Mouse (Mus musculus): ENCODE data around the gene Epb41l1. TPM values are rescaled to one million over a fixed set of nuclear protein-coding genes. Genes with fewer than 3 reads are reported as not detected.
"Not testable (repeated sequence)": the region's sequence is repeated elsewhere in the genome, so short reads cannot be mapped to it uniquely, and the experiment has no call there.

Gene Epb41l1
- polyA plus RNA-seq, 1 experiment from 2014 or later, result 16.1 TPM

- no peak overlapping the region for H3K4me2 ChIP-seq
- H3K36me3 ChIP-seq, result peaks cover 56% of the 10 kb centered on the region
- WGBS, result 48% methylated on average over 5 of the region's 5 CpGs
- H3K27me3 ChIP-seq, result no peaks in the 10 kb centered on the region
- H3K9me3 ChIP-seq, result no peaks in the 10 kb centered on the region
- H3K4me1 ChIP-seq (replicated peaks), result peaks cover 15% of the 10 kb centered on the region
- no peak for ATAC-seq (ENCODE audit: low FRiP score, low read depth)
- 0 out of 2 replicates have a peak overlapping the region, but pooled peaks have one; percentile 1 for H3K27ac ChIP-seq (replicated peaks)
- no peak overlapping the region for H3K4me3 ChIP-seq
- no peak overlapping the region for H3K9ac ChIP-seq
These were observed 77.2 kb downstream of the Epb41l1 start for GRCm38 (mm10) chr2:156497915-156498314.

GRCm38 (mm10) chr2:156501025-156501424 is 80.3 kb downstream of the Epb41l1 start:
- H3K4me1 ChIP-seq (replicated peaks), result peaks cover 5% of the 10 kb centered on the region; the same call in 1 of the 2 replicates
- no peak for ATAC-seq (ENCODE audit: low FRiP score, low read depth)
- no peak overlapping the region for H3K27ac ChIP-seq (replicated peaks)
- WGBS, result 97% methylated on average over 1 of the region's 1 CpGs
- no peak overlapping the region for H3K4me3 ChIP-seq
- H3K9ac ChIP-seq, result no peak overlapping the region
- H3K27me3 ChIP-seq, result no peaks in the 10 kb centered on the region
- peaks cover 59% of the 10 kb centered on the region for H3K36me3 ChIP-seq
- H3K4me2 ChIP-seq, result no peak overlapping the region
- H3K9me3 ChIP-seq, result no peaks in the 10 kb centered on the region

- Histone ChIP-seq H3K4me1 (replicated peaks) (no peaks in the 10 kb centered on the region), H3K27me3 (no peaks in the 10 kb centered on the region), H3K4me3 (no peak overlapping the region), H3K27ac (replicated peaks) (no peak overlapping the region), H3K4me2 (no peak overlapping the region), H3K36me3 (peaks cover 68% of the 10 kb centered on the region), H3K9me3 (no peaks in the 10 kb centered on the region), H3K9ac (no peak overlapping the region)
- ATAC-seq (ENCODE audit: low FRiP score, low read depth), result no peak
- WGBS, result 90% methylated on average over 13 of the region's 13 CpGs
These were observed 84.8 kb downstream of the Epb41l1 start for GRCm38 (mm10) chr2:156505533-156505932.

- no peak overlapping the region for H3K4me2 ChIP-seq
- no peak overlapping the region for H3K27ac ChIP-seq (replicated peaks)
- H3K4me3 ChIP-seq, result no peak overlapping the region
- no peak for ATAC-seq (ENCODE audit: low FRiP score, low read depth)
- no peaks in the 10 kb centered on the region for H3K27me3 ChIP-seq
- H3K36me3 ChIP-seq, result peaks cover 57% of the 10 kb centered on the region
- no peaks in the 10 kb centered on the region for H3K4me1 ChIP-seq (replicated peaks)
- no peak overlapping the region for H3K9ac ChIP-seq
- H3K9me3 ChIP-seq, result no peaks in the 10 kb centered on the region
- 85% methylated on average over 7 of the region's 7 CpGs for WGBS
These were observed 91.3 kb downstream of the Epb41l1 start for GRCm38 (mm10) chr2:156512028-156512427.

- Histone ChIP-seq H3K4me2 (no peak overlapping the region), H3K9ac (no peak overlapping the region), H3K27me3 (no peaks in the 10 kb centered on the region), H3K36me3 (peaks cover 53% of the 10 kb centered on the region), H3K9me3 (no peaks in the 10 kb centered on the region), H3K4me1 (replicated peaks) (no peaks in the 10 kb centered on the region), H3K4me3 (no peak overlapping the region), H3K27ac (replicated peaks) (no peak overlapping the region)
- WGBS, result 78% methylated on average over 6 of the region's 6 CpGs
- no peak for ATAC-seq (ENCODE audit: low FRiP score, low read depth)
These were observed 91.9 kb downstream of the Epb41l1 start for GRCm38 (mm10) chr2:156512561-156512960.

- no peak overlapping the region for H3K4me3 ChIP-seq
- H3K27ac ChIP-seq (replicated peaks), result no peak overlapping the region
- H3K9ac ChIP-seq, result no peak overlapping the region
- H3K4me1 ChIP-seq (replicated peaks), result no peaks in the 10 kb centered on the region
- H3K4me2 ChIP-seq, result no peak overlapping the region
- peaks cover 39% of the 10 kb centered on the region for H3K36me3 ChIP-seq
- no peak for ATAC-seq (ENCODE audit: low FRiP score, low read depth)
- no peaks in the 10 kb centered on the region for H3K27me3 ChIP-seq
- WGBS, result 83% methylated on average over 9 of the region's 9 CpGs
- no peaks in the 10 kb centered on the region for H3K9me3 ChIP-seq
These were observed 94.4 kb downstream of the Epb41l1 start for GRCm38 (mm10) chr2:156515102-156515501.

- H3K27me3 ChIP-seq, result no peaks in the 10 kb centered on the region
- H3K9me3 ChIP-seq, result no peaks in the 10 kb centered on the region
- ATAC-seq (ENCODE audit: low FRiP score, low read depth), result peak; percentile 60; the same call in 1 of the 2 replicates
- no peak overlapping the region for H3K4me2 ChIP-seq
- H3K9ac ChIP-seq, result no peak overlapping the region
- no peaks in the 10 kb centered on the region for H3K4me1 ChIP-seq (replicated peaks)
- no peak overlapping the region for H3K4me3 ChIP-seq
- 28% methylated on average over 7 of the region's 7 CpGs for WGBS
- H3K27ac ChIP-seq (replicated peaks), result no peak overlapping the region
- H3K36me3 ChIP-seq, result peaks cover 35% of the 10 kb centered on the region
These were observed 95.0 kb downstream of the Epb41l1 start for GRCm38 (mm10) chr2:156515565-156516185.

- not testable (repeated sequence) for H3K4me2 ChIP-seq; H3K4me1 ChIP-seq (replicated peaks); H3K27ac ChIP-seq (replicated peaks); H3K4me3 ChIP-seq; H3K27me3 ChIP-seq; H3K9ac ChIP-seq; H3K9me3 ChIP-seq
- H3K36me3 ChIP-seq, result peaks cover 30% of the 10 kb centered on the region
- 84% methylated on average over 2 of the region's 2 CpGs for WGBS
- ATAC-seq (ENCODE audit: low FRiP score, low read depth), result peak; percentile 87
These were observed 96.0 kb downstream of the Epb41l1 start for GRCm38 (mm10) chr2:156516678-156517077.

GRCm38 (mm10) chr2:156518306-156518705 is 97.6 kb downstream of the Epb41l1 start:
- no peaks in the 10 kb centered on the region for H3K27me3 ChIP-seq
- H3K9me3 ChIP-seq, result no peaks in the 10 kb centered on the region
- H3K9ac ChIP-seq, result no peak overlapping the region
- no peak overlapping the region for H3K27ac ChIP-seq (replicated peaks)
- no peak overlapping the region for H3K4me3 ChIP-seq
- H3K36me3 ChIP-seq, result peaks cover 35% of the 10 kb centered on the region
- WGBS, result 81% methylated on average over 6 of the region's 6 CpGs
- no peak overlapping the region for H3K4me2 ChIP-seq
- H3K4me1 ChIP-seq (replicated peaks), result no peaks in the 10 kb centered on the region
- ATAC-seq (ENCODE audit: low FRiP score, low read depth), result no peak

GRCm38 (mm10) chr2:156519584-156519983 is 98.9 kb downstream of the Epb41l1 start:
- Histone ChIP-seq H3K4me2 (no peak overlapping the region), H3K27ac (replicated peaks) (no peak overlapping the region), H3K36me3 (peaks cover 27% of the 10 kb centered on the region), H3K4me3 (no peak overlapping the region), H3K9me3 (no peaks in the 10 kb centered on the region), H3K9ac (no peak overlapping the region), H3K4me1 (replicated peaks) (no peaks in the 10 kb centered on the region), H3K27me3 (no peaks in the 10 kb centered on the region)
- no peak for ATAC-seq (ENCODE audit: low FRiP score, low read depth)
- 79% methylated on average over 5 of the region's 5 CpGs for WGBS

GRCm38 (mm10) chr2:156522994-156523393 is 102.3 kb downstream of the Epb41l1 start:
- H3K4me2 ChIP-seq, result no peak overlapping the region
- H3K9me3 ChIP-seq, result no peaks in the 10 kb centered on the region

GRCm38 (mm10) chr2:156524078-156524477 is 103.4 kb downstream of the Epb41l1 start:
- no peaks in the 10 kb centered on the region for H3K9me3 ChIP-seq
- H3K27ac ChIP-seq (replicated peaks), result no peak overlapping the region
- peaks cover 36% of the 10 kb centered on the region for H3K36me3 ChIP-seq
- WGBS, result 36% methylated on average over 3 of the region's 3 CpGs
- H3K4me2 ChIP-seq, result no peak overlapping the region
- no peaks in the 10 kb centered on the region for H3K27me3 ChIP-seq
- no peaks in the 10 kb centered on the region for H3K4me1 ChIP-seq (replicated peaks)
- no peak overlapping the region for H3K4me3 ChIP-seq
- no peak for ATAC-seq (ENCODE audit: low FRiP score, low read depth)
- no peak overlapping the region for H3K9ac ChIP-seq

More at GRCm38 (mm10) chr2:156522994-156523393, 102.3 kb downstream of the Epb41l1 start:
- peaks cover 32% of the 10 kb centered on the region for H3K36me3 ChIP-seq
- no peak overlapping the region for H3K9ac ChIP-seq
- ATAC-seq (ENCODE audit: low FRiP score, low read depth), result no peak
- H3K4me3 ChIP-seq, result no peak overlapping the region
- no peaks in the 10 kb centered on the region for H3K4me1 ChIP-seq (replicated peaks)
- no peaks in the 10 kb centered on the region for H3K27me3 ChIP-seq
- H3K27ac ChIP-seq (replicated peaks), result no peak overlapping the region
- 90% methylated on average over 11 of the region's 11 CpGs for whole genome bisulfite sequencing

GRCm38 (mm10) chr2:156529726-156530125 is 109.0 kb downstream of the Epb41l1 start:
- no peaks in the 10 kb centered on the region for H3K4me1 ChIP-seq (replicated peaks)
- no peak overlapping the region for H3K4me3 ChIP-seq
- H3K9me3 ChIP-seq, result no peaks in the 10 kb centered on the region
- no peak overlapping the region for H3K9ac ChIP-seq
- no peaks in the 10 kb centered on the region for H3K27me3 ChIP-seq
- H3K36me3 ChIP-seq, result peaks cover 33% of the 10 kb centered on the region
- WGBS, result 50% methylated on average over 2 of the region's 2 CpGs
- no peak for ATAC-seq (ENCODE audit: low FRiP score, low read depth)
- no peak overlapping the region for H3K27ac ChIP-seq (replicated peaks)
- H3K4me2 ChIP-seq, result no peak overlapping the region
